Mouse (Mus musculus): ENCODE results near the gene Frk. TPM values are rescaled to one million over a fixed set of nuclear protein-coding genes. Genes with fewer than 3 reads are reported as not detected.
"Not testable (repeated sequence)": the region's sequence is repeated elsewhere in the genome, so short reads cannot be mapped to it uniquely, and the experiment has no call there.

Gene Frk
- polyA plus RNA-seq (2017; shearing (Covaris generic)) = not detected

DNA sequence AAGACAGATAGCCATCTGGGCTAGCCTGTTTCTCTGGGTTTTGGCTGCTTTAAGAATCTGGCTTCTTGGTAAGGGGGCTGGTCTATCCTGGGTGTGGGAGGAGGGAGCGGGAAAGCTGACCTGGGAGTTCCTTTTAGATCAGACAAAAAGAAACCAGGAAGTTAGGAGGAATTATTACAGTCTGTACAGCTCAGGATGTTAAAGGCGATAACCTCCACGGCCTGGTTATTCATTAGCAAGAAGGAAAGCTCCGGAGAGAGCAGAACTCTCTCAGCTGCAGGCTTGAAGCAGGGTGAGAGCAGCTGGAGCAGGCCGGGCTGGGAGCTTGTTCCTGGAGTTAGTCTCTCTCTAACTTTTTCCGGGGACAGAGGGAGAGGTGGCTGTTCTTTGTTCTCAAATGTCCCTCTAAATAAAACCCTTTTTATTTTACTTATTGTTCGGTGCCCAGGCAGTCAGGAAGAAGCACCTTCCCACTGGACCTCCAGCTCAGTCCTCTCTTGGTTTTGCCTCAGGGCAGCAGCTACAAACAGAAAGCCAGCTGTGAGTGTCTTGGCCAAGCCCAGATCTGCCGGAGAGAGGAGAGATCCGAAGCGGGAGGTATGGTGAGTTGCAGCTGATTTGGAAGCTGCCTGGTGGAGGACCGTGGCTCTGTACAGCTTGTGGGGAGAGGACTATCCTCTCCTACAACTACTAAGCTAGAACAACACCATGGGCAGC, at the start of gene Frk:
TSS of gene Frk (plus strand) at position 103 of the 717 bp plus-strand sequence.
- ATAC-seq = no peak

DNA sequence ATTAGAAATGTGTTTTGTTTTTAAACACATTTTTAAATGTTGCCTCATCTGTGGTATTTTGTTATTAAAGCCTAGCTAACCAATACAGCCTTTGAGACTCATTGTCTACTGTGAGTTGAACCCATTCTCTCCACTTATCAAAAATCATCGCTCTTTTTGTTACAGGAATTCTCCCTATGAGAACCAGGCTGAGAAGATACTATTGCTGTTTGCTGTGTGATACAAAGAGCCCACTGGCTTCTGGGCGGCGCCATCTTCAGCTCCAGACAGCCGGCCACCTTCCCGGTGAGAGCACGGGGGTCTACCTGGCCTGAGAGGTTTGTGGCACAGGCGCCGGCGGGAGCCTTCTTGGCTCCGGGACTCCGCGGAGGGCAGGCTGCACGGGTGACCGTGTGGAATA, 49.0 kb upstream of the Frk start:
- not testable (repeated sequence) for ATAC-seq

DNA sequence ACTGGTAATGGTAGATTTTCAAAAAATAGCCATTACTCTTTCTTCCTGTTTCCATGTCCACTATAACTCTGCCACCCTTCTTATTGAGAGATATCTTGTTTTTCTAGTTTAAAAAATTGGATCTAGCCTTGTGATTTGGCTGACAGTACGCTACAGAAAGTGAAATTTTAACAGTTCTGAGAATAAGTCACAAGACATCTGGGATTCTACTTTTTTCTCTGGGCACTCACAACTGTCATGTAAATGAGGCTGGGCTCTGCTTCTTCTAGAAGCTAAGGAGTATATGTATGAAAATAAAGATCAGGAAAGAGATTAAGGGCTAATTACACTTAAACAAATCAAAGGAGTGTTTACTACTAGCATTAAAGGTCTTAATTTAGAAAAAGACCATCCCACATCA, 33.7 kb upstream of the Frk start:
- ATAC-seq = no peak

DNA sequence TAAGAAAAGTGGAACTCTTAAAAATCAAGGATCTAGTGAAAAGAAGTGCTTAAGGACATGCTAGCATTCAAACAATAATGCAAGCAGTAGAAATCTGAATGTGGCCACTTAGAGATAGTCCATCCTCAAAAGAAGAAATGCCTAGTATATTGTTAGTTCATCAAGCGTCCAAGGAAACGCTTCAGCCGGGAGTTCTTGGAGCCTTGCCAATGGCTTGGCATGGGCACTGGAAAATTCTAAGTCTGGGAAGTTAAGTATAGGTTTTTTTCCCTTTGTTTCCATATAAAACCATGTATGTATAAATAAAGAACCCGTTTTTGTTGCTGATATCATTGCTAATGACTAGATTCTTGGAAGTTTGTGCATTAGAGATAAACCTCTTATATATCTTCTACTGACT, 21.7 kb upstream of the Frk start:
- no peak for ATAC-seq

DNA sequence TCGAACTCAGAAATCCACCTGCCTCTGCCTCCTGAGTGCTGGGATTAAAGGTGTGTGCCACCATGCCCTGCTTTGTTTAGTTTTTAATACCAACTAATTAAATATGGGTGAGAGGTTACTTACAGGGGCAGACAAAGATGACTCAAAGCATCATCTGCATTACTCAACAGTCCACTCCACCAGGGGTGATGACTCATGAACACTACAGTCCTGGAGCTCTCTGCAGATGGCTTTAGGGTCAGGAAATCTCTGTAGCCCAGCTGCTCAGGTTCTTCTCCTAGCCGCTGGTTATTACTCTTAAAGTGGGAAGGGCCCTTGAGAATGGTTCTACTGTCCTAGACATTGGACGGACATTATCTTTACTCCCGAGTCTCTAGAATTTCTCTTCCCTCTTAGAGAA, 18.9 kb upstream of the Frk start:
- ATAC-seq = no peak

DNA sequence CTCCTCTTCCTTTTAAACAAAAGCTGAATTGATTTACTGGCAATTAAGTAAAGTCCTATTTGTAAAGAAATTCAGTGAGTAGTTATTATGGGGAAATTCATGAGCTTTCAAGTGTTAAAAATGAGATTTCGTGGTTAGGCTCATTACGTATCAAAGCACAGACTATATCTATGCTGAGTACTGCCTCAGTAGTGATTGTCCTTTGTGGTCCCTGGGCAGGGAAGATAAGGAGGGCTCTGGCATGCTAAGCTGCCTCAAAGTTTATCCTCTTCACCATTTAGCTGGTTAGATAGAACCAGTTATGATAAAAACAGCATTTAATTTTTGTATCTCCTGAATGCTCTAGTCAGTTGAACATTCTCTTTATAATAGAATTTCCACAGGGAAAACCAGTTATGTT, 14.2 kb upstream of the Frk start:
- ATAC-seq = no peak

DNA sequence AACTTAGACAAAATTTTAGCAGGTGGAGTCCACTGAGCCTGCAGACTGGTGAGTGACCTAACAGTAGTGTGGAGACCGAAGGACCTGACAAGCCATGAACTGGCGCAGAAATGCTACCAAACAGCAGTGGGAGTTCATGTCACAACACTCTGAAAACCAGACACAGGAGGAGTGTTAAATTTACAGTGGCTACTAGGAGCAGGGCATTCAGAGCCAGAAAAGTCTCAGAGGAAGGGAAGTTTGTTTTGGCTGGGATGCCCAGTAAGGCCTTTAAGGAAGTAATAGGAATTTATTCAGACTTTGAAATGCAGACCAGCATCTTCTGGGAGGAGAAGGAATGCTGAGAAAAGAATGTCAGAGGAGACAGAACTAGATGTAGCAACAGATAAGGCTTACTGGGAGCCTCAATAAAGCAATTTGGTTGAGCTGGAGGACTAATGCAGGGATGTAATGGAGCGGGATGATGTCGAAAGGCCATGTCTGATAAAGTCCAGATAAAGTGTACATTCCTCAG, 3.2 kb upstream of the Frk start:
- ATAC-seq = no peak

DNA sequence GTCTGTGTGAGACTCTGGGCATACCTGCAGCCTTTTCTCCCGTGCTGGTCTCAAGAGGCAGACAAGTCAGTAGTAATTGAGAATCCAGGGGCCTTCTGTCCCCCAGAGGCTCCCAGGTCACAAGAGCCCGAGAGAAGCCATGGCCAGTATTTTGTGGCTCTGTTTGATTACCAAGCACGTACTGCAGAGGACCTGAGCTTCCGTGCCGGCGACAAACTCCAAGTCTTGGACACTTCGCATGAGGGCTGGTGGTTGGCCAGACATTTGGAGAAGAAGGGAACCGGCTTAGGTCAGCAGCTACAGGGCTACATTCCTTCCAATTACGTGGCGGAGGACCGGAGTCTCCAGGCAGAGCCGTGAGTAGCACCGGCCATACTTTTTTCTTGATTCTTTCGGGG, 814 bp downstream of the Frk start:
- ATAC-seq = no peak

DNA sequence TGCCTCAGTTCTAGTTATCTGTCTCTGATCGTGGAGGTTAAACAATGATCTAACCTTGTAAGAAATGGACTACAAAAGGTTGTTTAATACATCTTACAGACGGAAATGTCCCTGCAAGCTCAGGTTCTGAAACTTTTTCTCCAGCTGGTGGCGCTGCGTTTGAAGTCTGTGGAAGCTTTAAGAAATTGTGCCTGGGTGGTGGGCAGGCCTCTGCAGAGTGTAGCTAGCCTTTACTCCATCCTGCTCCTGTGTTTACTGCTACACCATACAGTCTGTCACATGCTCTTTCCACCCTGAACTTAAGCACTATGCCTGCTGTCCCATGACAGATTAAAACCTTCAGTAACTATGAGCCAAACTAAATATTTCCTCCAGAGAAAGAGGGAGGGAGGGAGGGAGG, 1.9 kb downstream of the Frk start:
- ATAC-seq = no peak

DNA sequence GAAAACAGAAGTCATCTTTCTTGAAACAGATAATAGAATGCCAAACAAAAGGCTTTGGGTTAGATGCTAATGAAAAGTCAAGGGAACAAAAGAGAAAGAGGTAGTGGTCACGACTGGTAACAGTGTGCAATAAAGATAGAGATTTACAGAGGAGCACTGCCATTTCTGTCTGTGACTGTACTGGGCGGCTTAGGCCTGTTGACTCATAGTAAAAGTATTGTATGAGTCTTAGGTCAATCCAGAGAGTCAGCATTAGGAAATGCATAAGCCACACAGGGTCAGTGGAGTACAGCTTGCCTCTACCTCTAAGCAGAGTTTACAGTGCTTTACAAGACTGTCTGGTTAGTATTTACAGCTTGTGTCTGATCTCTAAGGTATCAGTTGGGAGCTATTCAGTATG, 24.6 kb downstream of the Frk start:
- no peak for ATAC-seq

DNA sequence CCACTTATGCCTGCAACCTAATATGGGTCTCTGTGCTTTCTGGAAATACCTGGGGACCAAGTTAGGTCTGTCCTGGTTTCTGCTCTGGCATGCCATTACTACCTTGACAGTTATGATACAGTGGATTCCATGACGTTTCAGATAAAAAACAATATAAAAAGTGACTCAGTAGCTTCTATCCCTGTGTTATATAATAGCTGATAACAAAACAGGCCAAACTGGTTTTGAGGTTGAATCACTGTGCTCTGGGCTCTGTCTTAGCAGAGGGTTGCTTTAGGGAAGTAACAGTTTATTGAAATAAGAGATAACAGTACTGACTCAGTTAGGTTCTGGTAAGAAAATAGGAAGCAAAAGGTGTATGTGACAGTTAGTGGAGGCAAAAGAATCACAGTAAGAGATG, 25.4 kb downstream of the Frk start:
- ATAC-seq = no peak

DNA sequence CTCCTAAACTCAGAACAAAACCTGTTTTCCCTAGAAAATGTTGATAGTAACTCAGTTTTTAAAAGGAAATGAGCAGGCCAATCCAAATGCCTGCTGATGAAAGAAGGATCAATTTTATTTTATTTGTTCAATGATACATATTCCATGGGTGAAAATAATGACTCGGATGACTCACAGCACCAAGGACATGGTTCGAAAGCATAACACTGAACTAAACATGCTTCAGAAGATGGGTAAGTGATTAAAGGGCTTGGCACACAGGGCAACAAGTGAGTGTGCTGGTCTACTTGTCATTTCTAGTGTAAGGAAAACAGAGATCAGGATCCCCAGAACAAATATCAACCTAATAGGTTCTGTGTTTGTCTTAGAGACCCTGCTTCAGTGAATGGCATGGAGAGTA, 26.1 kb downstream of the Frk start:
- no peak for ATAC-seq

DNA sequence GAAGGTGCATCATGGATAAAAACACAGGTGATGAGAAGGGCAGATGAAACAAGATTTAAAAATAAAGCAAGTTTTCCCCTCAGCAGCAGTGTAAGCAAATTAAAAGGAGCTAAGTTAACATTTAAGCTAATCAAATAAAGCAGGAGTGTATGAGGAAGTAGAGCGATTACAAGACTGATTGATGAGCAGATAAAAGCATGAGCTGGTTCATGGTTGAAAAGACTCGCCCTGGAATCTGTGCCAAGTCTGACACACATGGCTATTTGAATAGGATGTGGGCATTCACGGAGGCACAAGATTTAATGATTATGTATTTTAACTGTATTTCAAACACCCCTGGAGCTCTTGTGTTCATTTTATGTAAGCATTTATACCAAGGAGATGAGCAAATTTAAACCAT, 28.0 kb downstream of the Frk start:
- no peak for ATAC-seq

DNA sequence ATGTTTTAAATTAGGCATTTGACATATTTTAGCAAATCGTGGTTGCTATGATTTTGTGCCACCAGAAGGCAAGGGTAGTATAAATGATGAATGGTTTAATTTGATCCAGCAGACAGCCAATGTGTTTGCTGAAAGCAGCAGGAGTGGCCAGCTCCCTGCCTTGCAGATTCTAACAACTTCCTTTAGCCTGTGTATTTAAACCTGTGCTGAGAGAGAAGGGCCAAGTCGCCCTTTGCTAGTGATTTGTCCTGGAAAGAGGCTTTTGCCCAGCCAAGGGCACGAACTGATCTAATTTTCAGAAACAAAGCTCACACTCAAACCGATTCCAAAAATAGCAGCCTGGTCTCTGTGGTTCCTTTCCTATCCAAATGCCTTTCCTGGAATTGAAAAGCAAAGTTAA, 29.4 kb downstream of the Frk start:
- ATAC-seq = no peak

DNA sequence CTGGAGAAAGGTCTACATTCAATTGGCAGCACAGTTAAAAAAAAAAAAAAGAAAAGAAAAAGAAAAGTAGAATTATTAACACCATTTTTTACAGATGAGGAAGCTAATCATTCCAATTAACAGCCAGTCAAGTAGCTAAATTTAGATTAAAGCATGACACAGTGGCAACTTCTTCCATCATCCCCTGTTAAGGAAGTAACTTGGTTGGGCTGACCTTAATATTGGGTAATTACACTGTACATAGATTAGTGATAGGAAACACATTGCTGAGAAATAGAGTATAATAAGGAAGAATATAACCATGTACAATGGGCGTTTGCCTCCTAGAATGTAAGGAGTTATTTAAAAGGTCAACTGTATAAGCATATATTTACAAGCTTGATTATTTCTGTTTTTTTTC, 42.4 kb downstream of the Frk start:
- no peak for ATAC-seq

DNA sequence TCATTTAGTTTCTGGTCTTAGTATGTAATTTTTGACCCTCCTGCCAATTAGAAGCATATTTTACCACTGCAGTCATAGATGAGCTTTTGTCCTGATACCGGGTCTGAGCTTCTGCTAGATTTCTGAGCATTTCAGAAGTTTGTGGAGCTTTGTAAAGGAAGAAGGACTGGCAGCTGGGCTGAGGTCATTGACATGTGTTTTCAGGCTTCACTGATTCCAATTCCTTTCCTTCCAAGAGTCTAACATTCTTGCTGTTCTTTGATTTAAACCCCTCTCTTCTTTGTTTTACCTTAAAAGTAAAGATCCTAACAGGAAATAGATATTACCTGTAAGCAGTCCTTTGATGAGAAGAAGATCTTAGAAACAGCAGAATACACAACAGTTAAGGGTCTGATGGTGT, 48.6 kb downstream of the Frk start:
- ATAC-seq = no peak

DNA sequence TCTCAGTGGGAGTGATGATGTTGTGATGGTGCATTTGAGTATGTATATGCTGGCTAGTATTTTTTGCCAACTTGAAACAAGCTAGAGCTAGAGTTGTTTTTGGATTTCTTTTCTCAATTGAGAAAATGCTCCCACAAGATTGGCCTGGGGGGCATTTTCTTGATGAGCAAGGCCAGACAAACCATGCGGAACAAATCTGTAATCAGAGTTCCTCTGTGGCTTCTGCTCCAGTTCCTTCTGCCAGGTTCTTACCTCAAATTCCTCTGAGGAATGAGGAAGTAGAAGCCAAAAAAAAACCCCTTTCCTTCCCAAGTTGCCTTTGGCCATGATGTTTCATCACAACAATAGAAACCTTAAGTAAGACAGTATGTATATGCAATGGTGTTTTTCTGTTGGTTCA, 49.3 kb downstream of the Frk start:
- no peak for ATAC-seq

DNA sequence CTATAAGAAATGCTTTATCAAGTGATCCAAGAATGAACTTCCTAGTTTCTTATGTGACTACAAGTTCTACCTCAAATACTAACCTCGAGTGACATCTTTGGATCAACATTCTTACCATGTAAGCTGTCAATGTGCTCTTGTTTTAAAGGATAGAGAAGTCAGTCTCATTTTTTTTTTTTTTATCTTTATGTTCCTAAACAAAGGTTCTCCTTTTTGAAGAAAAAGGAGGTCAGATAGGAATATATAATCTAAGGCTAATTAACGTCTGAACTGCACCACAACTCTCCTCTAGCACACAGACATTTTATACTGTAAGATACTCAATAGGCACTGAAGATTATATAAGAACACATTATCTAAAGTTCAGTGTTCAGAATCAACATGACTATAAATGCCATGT, 57.5 kb downstream of the Frk start:
- ATAC-seq = no peak

DNA sequence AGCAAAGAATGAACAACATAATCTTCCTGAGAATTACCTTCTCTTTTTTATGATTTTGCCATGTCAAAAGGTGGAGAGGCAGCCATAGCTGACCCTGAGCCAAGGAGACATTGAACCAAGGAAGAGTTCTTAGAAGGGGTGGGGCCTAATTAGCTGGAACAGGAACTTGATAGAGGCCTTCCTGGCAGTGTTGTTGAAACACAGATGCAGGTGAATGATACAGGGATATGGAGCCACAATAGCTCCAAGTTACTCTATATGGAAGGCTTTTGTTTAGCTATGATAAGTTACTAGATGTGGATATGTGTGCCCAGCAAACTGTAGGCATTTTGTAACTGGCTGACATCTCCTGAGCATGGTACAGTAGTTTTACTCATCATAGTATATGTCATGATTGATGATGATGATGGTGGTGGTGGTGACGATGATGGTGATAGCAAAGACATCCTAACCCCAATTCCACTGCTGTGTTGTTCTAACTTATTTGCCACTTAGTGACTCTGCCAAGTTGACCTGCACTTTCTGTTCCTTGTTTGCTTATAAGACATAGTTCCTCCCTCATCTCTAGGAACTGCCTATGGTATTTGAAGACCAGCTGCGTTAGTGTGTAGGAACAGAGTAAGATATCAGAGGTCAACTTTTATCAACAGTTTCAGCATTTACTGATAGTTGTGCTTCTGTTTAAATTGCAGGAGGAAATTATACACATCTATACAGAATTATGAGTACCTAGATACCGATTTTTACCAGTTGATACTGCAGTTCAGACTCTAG, 58.7 kb downstream of the Frk start:
- no peak for ATAC-seq

DNA sequence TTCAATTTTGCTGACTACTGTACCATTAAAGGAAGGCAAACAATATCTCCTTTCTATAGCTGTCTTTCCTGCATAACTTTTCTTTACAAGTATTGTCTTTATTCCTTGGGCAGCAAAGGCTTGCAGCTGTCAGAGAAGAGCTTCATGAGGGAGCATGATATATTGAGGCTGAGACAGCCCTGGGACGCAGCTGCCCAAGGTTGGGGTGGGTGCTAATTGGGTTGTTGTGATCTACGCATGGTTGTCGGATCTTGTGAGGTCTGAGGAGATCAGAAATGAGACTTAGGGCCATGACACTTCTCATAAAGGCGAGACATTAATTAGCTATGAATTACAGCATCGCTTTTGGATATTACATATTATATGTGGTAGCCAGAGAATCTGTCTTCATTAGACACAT, 67.4 kb downstream of the Frk start:
- no peak for ATAC-seq

DNA sequence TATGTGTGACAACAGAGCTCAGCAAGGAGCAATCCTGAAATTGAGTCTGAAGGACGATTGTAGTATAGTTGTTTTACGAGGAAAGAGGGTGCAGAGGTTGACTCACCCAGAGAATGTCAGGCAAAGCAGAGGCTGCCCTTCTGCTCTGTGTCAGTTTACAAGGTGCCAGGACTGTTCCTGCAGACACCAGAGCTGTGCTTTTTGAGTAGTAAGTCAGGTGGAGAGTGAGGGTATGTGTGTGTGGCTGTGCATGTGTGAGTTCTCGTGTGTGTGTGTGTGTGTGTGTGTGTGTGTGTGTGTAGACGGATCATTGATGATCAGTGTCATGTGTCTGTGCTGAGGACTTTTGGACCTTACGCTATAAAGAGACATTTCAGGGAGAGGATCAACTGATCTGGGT, 68.4 kb downstream of the Frk start:
- ATAC-seq = no peak

DNA sequence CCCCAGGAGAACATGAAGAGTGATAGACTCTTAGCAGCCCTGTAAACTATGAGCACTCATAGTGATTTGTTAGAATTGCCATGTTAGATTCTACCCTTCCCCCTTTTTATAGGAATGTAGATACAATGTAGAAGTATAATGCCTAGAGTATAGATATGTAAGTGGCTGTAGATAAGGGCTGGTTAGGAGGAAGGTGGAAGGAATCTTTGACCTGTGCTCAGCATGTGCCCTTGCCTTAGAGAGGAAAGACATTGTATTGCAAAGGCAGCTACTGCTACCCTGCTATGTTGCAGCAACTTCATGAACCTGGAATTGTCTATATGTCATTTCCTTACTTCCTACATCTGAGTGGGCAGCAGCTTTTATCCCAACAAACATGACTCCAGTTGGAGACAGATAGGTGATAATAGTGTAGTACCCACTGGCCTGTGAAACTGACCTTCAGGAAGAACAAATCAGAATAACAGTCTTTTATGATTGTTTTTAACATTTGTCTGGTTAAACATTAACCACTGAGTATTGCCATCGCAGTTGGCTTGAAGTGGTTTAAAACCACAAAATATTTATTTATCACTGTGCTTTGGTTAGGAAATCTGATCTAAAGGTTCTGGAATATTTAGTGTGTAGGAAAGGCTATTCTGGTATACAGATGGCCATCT, 80.4 kb downstream of the Frk start:
- ATAC-seq = no peak

DNA sequence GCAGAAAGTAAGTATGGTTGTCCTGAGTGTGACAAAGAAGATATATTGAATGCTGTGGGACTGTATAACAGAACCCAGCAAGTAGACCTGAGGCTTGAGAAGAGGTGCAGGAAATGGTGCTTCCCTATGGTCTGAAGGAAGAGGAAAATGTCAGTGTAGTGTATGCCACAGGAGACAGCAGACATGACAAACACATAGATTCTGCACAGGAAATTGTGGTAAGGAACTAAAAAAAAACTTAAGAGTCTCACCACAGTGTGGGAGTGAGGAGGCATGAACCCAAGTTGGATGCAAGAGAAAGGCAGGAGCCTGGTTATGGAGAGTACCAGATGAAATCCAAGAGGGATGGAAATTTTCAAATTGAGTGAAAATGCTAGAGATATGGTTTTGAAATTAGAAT, 132.3 kb downstream of the Frk start:
- no peak for ATAC-seq

DNA sequence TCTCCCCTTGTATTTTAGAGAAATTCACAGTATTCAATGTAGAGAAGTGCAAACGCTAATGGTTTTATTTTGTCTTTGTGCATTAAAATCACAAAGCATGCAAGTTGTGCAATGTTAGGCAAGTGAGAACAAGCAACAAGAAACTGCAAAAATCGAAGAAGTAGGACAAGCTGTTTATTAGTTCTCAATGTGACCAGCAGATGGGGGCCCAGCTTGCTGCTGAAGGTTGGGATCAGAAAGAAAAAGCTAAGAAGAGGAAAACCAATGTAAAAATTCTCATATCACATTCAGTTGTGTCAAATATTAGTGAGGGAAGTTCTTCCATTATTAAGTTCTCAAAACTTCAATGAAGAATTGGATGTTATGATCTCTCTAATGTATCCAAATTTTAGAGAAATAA, 134.0 kb downstream of the Frk start:
- no peak for ATAC-seq

All from inflammation-experienced regulatory T-cells, adult 6 months (primary cell).